Mouse (Mus musculus) gonadal fat pad, adult 2 months (tissue): ENCODE measurements at regions not wholly inside any gene's neighbourhood (a gene's known extent, or its start where the extent isn't known, plus 50 kb on each side); places are given as distances from the start of the nearest gene placed in this dataset.
"Not testable (repeated sequence)": the region's sequence is repeated elsewhere in the genome, so short reads cannot be mapped to it uniquely, and the experiment has no call there.

ENCODE experiments used
- DNase-seq: peaks from one replicate; pipeline ENCODE4 v3.0.0-alpha.2; 2012; ENCODE audit warnings: low read depth

GRCm38 (mm10) chr6:84315175-84315912 is 278.4 kb downstream of the Cyp26b1 start:
- DNase-seq, result no peak

- no peak for DNase-seq
Measured at GRCm38 (mm10) chr6:84313797-84314196, 279.9 kb downstream of the Cyp26b1 start.

GRCm38 (mm10) chr6:84310635-84311241 is 283.0 kb downstream of the Cyp26b1 start:
- no peak for DNase-seq

GRCm38 (mm10) chr6:84307556-84307955 is 286.2 kb downstream of the Cyp26b1 start:
- DNase-seq, result no peak

- no peak for DNase-seq
Measured at GRCm38 (mm10) chr6:84306585-84306984, 287.1 kb downstream of the Cyp26b1 start.

- DNase-seq, result no peak
Measured at GRCm38 (mm10) chr6:84305093-84305492, 288.6 kb downstream of the Cyp26b1 start.

- not testable (repeated sequence) for DNase-seq
Measured at GRCm38 (mm10) chr6:84302916-84303315, 290.8 kb downstream of the Cyp26b1 start.

- no peak for DNase-seq
Measured at GRCm38 (mm10) chr6:84299936-84300335, 291.5 kb downstream of the Dysf start.

- no peak for DNase-seq
Measured at GRCm38 (mm10) chr6:84299146-84299545, 290.8 kb downstream of the Dysf start.

GRCm38 (mm10) chr6:84273907-84274306 is 265.5 kb downstream of the Dysf start:
- not testable (repeated sequence) for DNase-seq

- DNase-seq, result no peak
Measured at GRCm38 (mm10) chr6:84272520-84273311, 264.3 kb downstream of the Dysf start.

- no peak for DNase-seq
Measured at GRCm38 (mm10) chr6:84271966-84272365, 263.6 kb downstream of the Dysf start.

- DNase-seq, result no peak
Measured at GRCm38 (mm10) chr6:84271441-84271840, 263.1 kb downstream of the Dysf start.

GRCm38 (mm10) chr6:84270518-84271165 is 262.3 kb downstream of the Dysf start:
- DNase-seq, result no peak

- DNase-seq, result no peak
Measured at GRCm38 (mm10) chr6:84269478-84269877, 261.1 kb downstream of the Dysf start.

- DNase-seq, result no peak
Measured at GRCm38 (mm10) chr6:84269023-84269422, 260.6 kb downstream of the Dysf start.

- no peak for DNase-seq
Measured at GRCm38 (mm10) chr6:84268111-84268510, 259.7 kb downstream of the Dysf start.

GRCm38 (mm10) chr6:84267526-84267925 is 259.1 kb downstream of the Dysf start:
- no peak for DNase-seq

GRCm38 (mm10) chr6:84266736-84267135 is 258.3 kb downstream of the Dysf start:
- DNase-seq, result no peak

- no peak for DNase-seq
Measured at GRCm38 (mm10) chr6:84264681-84265080, 256.3 kb downstream of the Dysf start.

GRCm38 (mm10) chr6:84263686-84264085 is 255.3 kb downstream of the Dysf start:
- no peak for DNase-seq

GRCm38 (mm10) chr6:84262766-84263165 is 254.4 kb downstream of the Dysf start:
- DNase-seq, result peak; percentile 83
